Mouse (Mus musculus) midbrain, embryonic 10.5 days (tissue): Measurements from ENCODE around the gene Tarbp1. TPM values are rescaled to one million over a fixed set of nuclear protein-coding genes. Genes with fewer than 3 reads are reported as not detected.
"Not testable (repeated sequence)": the region's sequence is repeated elsewhere in the genome, so short reads cannot be mapped to it uniquely, and the experiment has no call there.

ENCODE experiments used
- DNase-seq: peaks from one replicate; pipeline ENCODE4 v3.0.0-alpha.2; 2017; ENCODE audit warnings: low spot score
- H3K27ac ChIP-seq: fragments of 300-500 bp; sonication (generic); replicated peaks from 2 replicates; pipeline ENCODE4 v1.5.1; 2016; ENCODE audit warnings: mild to moderate bottlenecking
- H3K27me3 ChIP-seq: fragments of 300-500 bp; sonication (generic); 2 replicates; pipeline ENCODE4 v1.6.1; 2016; ENCODE audit warnings: low read depth, mild to moderate bottlenecking; ENCODE audit not compliant: poor library complexity, severe bottlenecking
- H3K36me3 ChIP-seq: fragments of 300-500 bp; sonication (generic); 2 replicates; pipeline ENCODE4 v1.6.1; 2016; ENCODE audit warnings: mild to moderate bottlenecking, moderate library complexity
- H3K4me1 ChIP-seq: fragments of 300-500 bp; sonication (generic); 2 replicates; pipeline ENCODE4 v1.6.1; 2016
- H3K4me3 ChIP-seq: fragments of 300-500 bp; sonication (generic); 2 replicates; pipeline ENCODE4 v1.5.1; 2016; ENCODE audit warnings: mild to moderate bottlenecking, moderate library complexity
- H3K9me3 ChIP-seq: fragments of 300-500 bp; sonication (generic); replicated peaks from 2 replicates; pipeline ENCODE4 v1.6.1; 2016; ENCODE audit warnings: mild to moderate bottlenecking
- WGBS: fragments of 180-500 bp; shearing (Covaris S2); methylation state at CpG from one replicate; pipeline ENCODE4 v1.1.7; 2016; 5-methylcytosine and 5-hydroxymethylcytosine counted together
- polyA plus RNA-seq: library from polyadenylated mRNA; unstranded; fragments of >200 nt; fragmentation: Nextera tagmentation; extraction: Ambion mirVana; gene quantifications from 2 replicates; pipeline ENCODE4 v1.2.1, GENCODE M21; 2016

The Tarbp1 gene
- polyA plus RNA-seq, 1 experiment from 2014 or later = 2.0 TPM

DNA sequence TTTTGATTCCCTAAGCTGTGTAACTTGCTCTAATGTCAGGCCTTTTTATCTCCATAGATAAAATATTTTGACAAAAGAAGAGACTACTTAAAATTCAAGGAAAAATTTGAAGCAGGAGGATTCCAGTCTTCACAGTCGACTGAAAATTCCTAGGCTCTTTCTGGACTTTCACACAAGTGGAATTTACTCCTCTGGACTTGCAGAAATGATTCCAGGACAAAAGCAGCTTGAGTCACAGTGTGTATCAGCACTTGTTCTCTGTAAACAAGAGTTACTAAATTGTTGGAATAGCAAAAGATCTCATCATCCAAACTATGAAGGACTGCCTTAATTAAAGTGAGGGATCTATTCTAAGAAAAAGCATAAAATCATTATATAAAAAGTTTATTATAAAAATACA is 49.9 kb downstream of the Tarbp1 start:
- Histone ChIP-seq H3K4me3 (no peak overlapping the region), H3K27me3 (no peaks in the 10 kb centered on the region), H3K9me3 (no peaks in the 10 kb centered on the region), H3K27ac (no peak overlapping the region), H3K36me3 (peaks cover 52% of the 10 kb centered on the region), H3K4me1 (peaks cover 18% of the 10 kb centered on the region)
- 85% methylated on average over 1 of the region's 1 CpGs for WGBS
- DNase-seq = no peak

DNA sequence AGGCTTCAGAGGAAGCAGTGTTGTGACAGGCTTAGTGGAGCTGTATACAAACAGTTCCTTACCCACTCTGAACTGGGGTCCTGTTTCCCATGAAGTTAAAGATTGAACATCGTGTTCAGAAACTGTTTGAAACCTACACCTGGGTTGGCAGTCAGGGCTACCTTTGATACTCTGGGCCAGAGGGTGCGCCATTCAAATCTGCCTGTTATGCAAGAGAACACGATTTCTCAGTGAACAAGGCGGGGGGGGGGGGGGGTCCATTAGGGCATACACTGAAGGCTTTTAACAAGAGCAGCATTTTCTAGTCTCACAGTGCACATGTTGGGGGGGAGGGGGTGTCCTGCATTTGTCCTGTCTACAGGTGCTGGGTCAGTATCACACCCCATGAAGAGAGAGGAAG is 50.7 kb downstream of the Tarbp1 start:
- H3K4me1 ChIP-seq = peaks cover 18% of the 10 kb centered on the region
- 84% methylated on average over 4 of the region's 4 CpGs for WGBS

DNA sequence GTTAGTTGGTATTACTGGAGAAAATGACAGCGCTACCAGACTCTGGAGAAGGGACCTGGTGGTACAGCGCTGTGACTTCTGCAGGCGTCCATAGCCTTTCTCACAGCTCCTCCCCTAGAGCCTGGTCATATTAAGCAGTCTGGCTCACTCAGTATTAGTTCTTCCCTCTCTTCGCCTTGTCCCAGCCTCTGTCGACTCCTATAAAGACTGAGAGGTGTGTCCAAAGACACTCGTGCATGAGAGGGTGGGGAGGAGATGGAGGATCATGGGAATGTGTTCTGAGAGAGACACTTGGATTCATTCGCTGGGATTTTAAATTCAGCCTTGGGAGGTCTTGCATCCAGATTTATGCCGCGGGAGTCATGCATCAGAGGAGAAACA is 52.0 kb downstream of the Tarbp1 start:
- no peak for DNase-seq
- Histone ChIP-seq H3K4me3 (peak overlapping the region; percentile 89), H3K9me3 (no peaks in the 10 kb centered on the region), H3K4me1 (peaks cover 18% of the 10 kb centered on the region), H3K27me3 (no peaks in the 10 kb centered on the region), H3K36me3 (peaks cover 32% of the 10 kb centered on the region), H3K27ac (peak overlapping the region; percentile 90)
- WGBS = 10% methylated on average over 9 of the region's 9 CpGs

More for the DNA sequence above, 50.7 kb downstream of the Tarbp1 start:
- no peak overlapping the region for H3K4me3 ChIP-seq
- H3K36me3 ChIP-seq = peaks cover 44% of the 10 kb centered on the region
- no peak overlapping the region for H3K27ac ChIP-seq
- H3K9me3 ChIP-seq = no peaks in the 10 kb centered on the region
- H3K27me3 ChIP-seq = no peaks in the 10 kb centered on the region
- no peak for DNase-seq

GRCm38 (mm10) chr8:126422174-126422919 is 52.5 kb downstream of the Tarbp1 start, which contains the start of gene Coa6:
TSS of gene Coa6 (plus strand) at chr8:126422515.
- under 1% methylated on average over 61 of the region's 61 CpGs for WGBS
- H3K9me3 ChIP-seq = no peaks in the 10 kb centered on the region
- H3K36me3 ChIP-seq = peaks cover 26% of the 10 kb centered on the region
- peaks cover 18% of the 10 kb centered on the region for H3K4me1 ChIP-seq
- H3K4me3 ChIP-seq = peak within 1 kb of the TSS; percentile 89
- no peaks in the 10 kb centered on the region for H3K27me3 ChIP-seq
- DNase-seq = peak; percentile 97
- peak within 1 kb of the TSS; percentile 90 for H3K27ac ChIP-seq

DNA sequence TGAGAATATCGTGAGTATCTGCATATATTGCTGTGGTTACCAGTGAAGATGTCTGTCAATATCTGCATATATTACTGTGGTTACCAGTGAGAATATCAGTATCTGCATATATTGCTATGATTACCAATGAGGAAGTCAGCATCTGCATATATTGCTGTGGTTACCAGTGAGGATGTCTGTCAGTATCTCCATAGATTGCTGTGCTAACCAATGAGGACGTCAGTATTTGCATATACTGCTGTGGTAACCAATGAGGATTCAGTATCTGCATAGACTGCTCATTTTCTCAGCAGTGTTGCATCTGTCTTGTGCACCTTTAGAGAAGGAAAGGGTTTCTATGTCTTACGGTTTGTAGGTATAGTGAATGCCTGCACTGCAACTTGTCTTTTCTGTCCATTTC is 54.0 kb downstream of the Tarbp1 start:
- Histone ChIP-seq H3K27ac (no peak overlapping the region), H3K4me3 (no peak overlapping the region), H3K9me3 (no peaks in the 10 kb centered on the region), H3K27me3 (no peaks in the 10 kb centered on the region), H3K4me1 (peaks cover 18% of the 10 kb centered on the region), H3K36me3 (peaks cover 11% of the 10 kb centered on the region)
- DNase-seq = no peak
- 79% methylated on average over 3 of the region's 3 CpGs for WGBS

DNA sequence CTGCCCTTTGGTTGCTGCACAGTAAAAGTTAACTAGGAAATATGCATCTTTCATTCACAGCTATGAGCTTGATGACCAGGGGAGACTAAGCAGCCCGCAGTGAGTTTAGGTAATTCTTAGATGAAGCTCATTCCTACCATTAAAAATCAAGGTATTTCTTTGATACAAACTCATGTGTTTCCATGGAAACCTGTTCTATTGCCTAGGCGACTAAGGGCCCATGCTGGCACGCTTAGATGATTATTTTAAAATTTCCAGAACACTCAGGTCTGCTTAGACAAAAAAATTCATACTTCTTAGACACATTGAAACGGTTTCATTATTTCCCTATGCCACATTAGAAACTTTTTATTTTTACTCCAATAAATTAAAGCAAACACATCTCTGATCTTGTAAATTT is 69.8 kb downstream of the Tarbp1 start:
- no peak overlapping the region for H3K27ac ChIP-seq
- WGBS = 79% methylated on average over 4 of the region's 4 CpGs
- H3K9me3 ChIP-seq = no peaks in the 10 kb centered on the region
- H3K36me3 ChIP-seq = no peaks in the 10 kb centered on the region
- H3K4me1 ChIP-seq = no peaks in the 10 kb centered on the region
- DNase-seq = no peak
- H3K4me3 ChIP-seq = no peak overlapping the region
- H3K27me3 ChIP-seq = no peaks in the 10 kb centered on the region

DNA sequence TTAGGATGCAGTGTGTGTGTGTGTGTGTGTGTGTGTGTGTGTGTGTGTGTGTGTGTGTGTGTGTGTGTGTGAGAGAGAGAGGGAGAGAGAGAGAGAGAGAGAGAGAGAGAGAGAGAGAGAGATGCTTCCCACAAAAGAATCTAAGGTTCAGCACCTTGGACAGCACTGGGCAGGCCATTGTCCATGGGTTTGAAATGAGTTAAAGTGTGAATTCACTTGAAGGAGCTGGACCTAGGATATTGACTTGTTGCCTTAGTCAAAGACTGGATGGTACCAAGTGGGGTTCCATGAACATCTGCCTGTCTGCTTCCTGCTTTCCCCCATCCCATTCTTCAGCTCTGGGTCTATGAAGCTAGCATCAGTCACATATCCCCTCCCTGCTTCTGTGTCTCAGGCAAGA is 70.3 kb downstream of the Tarbp1 start:
- not testable (repeated sequence) for H3K4me3 ChIP-seq

DNA sequence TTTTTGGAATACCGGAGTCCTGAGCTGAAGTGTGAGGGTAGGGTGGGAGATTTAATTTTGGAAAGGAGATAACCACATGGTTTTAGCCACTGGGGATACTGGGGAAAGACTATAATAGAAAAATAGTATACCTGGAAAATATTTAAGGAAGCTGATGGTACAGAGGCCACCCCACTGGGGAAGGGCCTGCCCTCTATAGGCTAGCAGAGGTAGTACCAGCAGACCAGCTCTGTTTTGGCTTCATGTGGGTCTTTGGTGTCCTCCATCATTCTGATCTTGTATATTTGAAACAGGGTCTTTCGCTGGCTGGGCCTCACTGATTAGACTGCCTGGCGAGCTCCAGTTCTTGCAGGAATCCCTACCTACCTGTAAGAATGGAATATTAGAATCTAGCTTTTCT is 76.5 kb downstream of the Tarbp1 start:
- H3K4me3 ChIP-seq = no peak overlapping the region
- DNase-seq = no peak
- H3K9me3 ChIP-seq = no peaks in the 10 kb centered on the region
- no peaks in the 10 kb centered on the region for H3K36me3 ChIP-seq
- peaks cover 22% of the 10 kb centered on the region for H3K4me1 ChIP-seq
- no peak overlapping the region for H3K27ac ChIP-seq
- H3K27me3 ChIP-seq = no peaks in the 10 kb centered on the region
- WGBS = 81% methylated on average over 3 of the region's 3 CpGs

More for the DNA sequence above, 70.3 kb downstream of the Tarbp1 start:
- peak; percentile 29 for DNase-seq
- not testable (repeated sequence) for H3K36me3 ChIP-seq, H3K4me1 ChIP-seq, H3K27me3 ChIP-seq, H3K27ac ChIP-seq, H3K9me3 ChIP-seq

DNA sequence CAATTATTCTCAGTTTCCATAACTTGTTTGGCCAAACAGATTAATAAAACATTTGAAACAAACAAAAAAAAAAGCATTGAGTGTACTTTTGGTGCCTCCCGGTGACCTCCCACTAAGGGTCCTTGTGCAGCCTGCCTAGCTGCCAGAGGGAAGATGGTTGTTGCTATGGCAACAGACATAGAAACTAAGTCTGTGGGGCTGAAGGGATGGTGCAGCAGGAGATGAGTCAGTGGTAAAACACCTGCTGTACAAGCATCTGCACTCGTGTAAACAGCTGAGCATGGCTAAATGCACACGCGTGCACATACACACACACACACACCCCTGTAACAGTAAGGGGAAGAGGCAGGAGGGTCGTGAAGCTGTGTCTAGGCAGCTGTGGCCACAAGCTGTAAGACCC is 78.9 kb downstream of the Tarbp1 start:
- H3K9me3 ChIP-seq = no peaks in the 10 kb centered on the region
- 60% methylated on average over 5 of the region's 5 CpGs for WGBS
- no peak overlapping the region for H3K4me3 ChIP-seq
- H3K27ac ChIP-seq = no peak overlapping the region
- H3K4me1 ChIP-seq = peaks cover 30% of the 10 kb centered on the region
- DNase-seq = no peak
- no peaks in the 10 kb centered on the region for H3K27me3 ChIP-seq
- no peaks in the 10 kb centered on the region for H3K36me3 ChIP-seq

DNA sequence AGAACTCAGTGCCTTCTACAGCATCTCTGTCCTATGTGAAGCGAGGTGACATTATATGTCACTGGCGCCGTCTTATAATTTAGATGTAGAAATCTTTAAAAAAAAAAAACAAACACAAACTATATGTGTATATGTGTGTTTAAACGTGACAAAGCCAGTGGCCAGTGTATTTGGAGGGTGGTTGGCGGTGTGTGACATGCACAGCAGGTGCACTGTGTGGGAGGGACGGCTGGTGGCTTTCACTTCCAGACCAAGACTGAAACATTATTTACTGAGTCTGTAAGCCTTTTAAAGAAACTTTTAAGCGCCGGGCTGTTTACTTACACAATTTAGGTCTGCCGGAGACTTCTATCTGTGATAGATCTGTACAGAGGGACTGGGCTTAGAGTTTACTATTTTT is 79.5 kb downstream of the Tarbp1 start:
- no peak for DNase-seq
- whole genome bisulfite sequencing = 67% methylated on average over 9 of the region's 9 CpGs
- Histone ChIP-seq H3K9me3 (no peaks in the 10 kb centered on the region), H3K4me1 (peaks cover 30% of the 10 kb centered on the region), H3K27me3 (no peaks in the 10 kb centered on the region), H3K4me3 (no peak overlapping the region), H3K36me3 (no peaks in the 10 kb centered on the region), H3K27ac (no peak overlapping the region)

GRCm38 (mm10) chr8:126391541-126391940 is 83.3 kb downstream of the Tarbp1 start:
- WGBS = 88% methylated on average over 2 of the region's 2 CpGs
- H3K4me3 ChIP-seq = no peak overlapping the region
- no peak for DNase-seq

GRCm38 (mm10) chr8:126387566-126387965 is 87.3 kb downstream of the Tarbp1 start:
- Histone ChIP-seq H3K36me3 (no peaks in the 10 kb centered on the region), H3K27ac (no peak overlapping the region), H3K9me3 (no peaks in the 10 kb centered on the region), H3K27me3 (no peaks in the 10 kb centered on the region; the same call in 1 of the 2 replicates), H3K4me3 (no peak overlapping the region), H3K4me1 (peaks cover 2% of the 10 kb centered on the region)
- no peak for DNase-seq
- 90% methylated on average over 4 of the region's 4 CpGs for WGBS

More at GRCm38 (mm10) chr8:126391541-126391940, 83.3 kb downstream of the Tarbp1 start:
- Histone ChIP-seq H3K4me1 (peaks cover 21% of the 10 kb centered on the region), H3K27me3 (no peaks in the 10 kb centered on the region), H3K27ac (no peak overlapping the region), H3K9me3 (no peaks in the 10 kb centered on the region), H3K36me3 (no peaks in the 10 kb centered on the region)

DNA sequence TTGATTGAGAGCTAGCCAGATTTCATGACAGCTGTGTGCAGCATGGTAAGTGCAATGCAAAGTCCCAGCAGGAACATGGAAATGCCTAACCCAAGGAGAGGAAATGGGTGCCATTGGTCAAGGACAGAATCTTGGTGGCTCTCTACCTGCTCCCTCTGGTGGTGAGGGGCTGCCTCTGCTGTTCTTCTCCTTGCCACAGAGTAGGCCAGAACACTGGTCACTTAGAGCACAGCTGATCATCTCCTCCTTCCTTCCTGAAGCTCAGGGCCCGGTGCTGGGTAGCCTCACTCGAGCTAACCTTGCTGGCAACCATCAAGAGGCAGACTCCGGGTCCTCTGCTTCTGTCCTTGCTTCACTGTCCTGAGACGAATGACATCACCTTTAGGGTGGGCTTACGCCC is 92.1 kb downstream of the Tarbp1 start:
- 70% methylated on average over 5 of the region's 5 CpGs for WGBS

More for the DNA sequence above, 92.1 kb downstream of the Tarbp1 start:
- no peaks in the 10 kb centered on the region for H3K36me3 ChIP-seq
- no peaks in the 10 kb centered on the region; the same call in 1 of the 2 replicates for H3K27me3 ChIP-seq
- no peak overlapping the region for H3K4me3 ChIP-seq
- no peaks in the 10 kb centered on the region for H3K4me1 ChIP-seq
- no peaks in the 10 kb centered on the region for H3K9me3 ChIP-seq
- H3K27ac ChIP-seq = no peak overlapping the region
- DNase-seq = peak; percentile 36
